Mouse (Mus musculus) lung, postnatal 14 days (tissue): ENCODE data around the gene Hoxc12.

Experiments used
- DNase-seq: peaks from one replicate; pipeline ENCODE4 v3.0.0; 2021

The Hoxc12 gene

GRCm38 (mm10) chr15:102984925-102985324, 48.4 kb downstream of the Hoxc12 start:
- no peak for DNase-seq

- peak; percentile 96 for DNase-seq
Measured at GRCm38 (mm10) chr15:102987124-102987833, 50.7 kb downstream of the Hoxc12 start.

- DNase-seq = no peak
Measured at GRCm38 (mm10) chr15:102988078-102988477, 51.5 kb downstream of the Hoxc12 start.
